Mouse (Mus musculus) gonadal fat pad, adult 2 months (tissue): ENCODE measurements around the gene Vmn1r63. TPM values are rescaled to one million over a fixed set of nuclear protein-coding genes. Genes with fewer than 3 reads are reported as not detected.
"Not testable (repeated sequence)": the region's sequence is repeated elsewhere in the genome, so short reads cannot be mapped to it uniquely, and the experiment has no call there.

Source experiments
- DNase-seq: peaks from one replicate; pipeline ENCODE4 v3.0.0-alpha.2; 2012; ENCODE audit warnings: low read depth
- polyA plus RNA-seq: library from polyadenylated mRNA; depleted of rRNA; stranded (reverse); fragments of >200 nt; gene quantifications from 2 replicates; pipeline ENCODE4 v1.2.3, GENCODE M21; 2012; rRNA removed

Vmn1r63 gene
- not detected in 2 replicates for polyA plus RNA-seq

DNA sequence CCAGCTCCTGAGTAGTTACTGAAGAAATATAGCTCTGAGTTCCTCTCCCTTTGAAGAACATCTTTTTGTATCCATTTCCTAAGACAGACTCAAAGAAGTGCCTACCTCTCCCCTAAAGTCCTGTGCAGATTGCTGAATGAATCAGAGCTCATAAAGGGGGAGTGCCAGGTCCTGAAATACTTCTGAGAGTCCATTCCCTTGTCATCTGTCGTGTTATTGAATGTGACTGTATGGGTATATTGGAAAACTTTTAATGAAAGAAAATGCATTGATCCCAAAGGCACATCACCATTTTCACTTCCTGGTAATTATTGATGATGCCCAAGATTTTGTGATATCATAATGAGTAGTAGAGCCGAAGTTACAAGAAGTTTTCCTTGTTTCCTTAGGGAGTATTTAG, at the start of gene Vmn1r63:
Gene Vmn1r63 (minus strand): TSS at position 101 of the 400 bp plus-strand sequence.
- DNase-seq, result not testable (repeated sequence)

Other genes starting within 250 kb of the Vmn1r63 start
- not detected in 2 replicates for gene Vmn1r61, start 192.2 kb downstream of the Vmn1r63 start, polyA plus RNA-seq
- gene Vmn1r62, start 131.8 kb downstream of the Vmn1r63 start, polyA plus RNA-seq, result not detected in 2 replicates
- not detected in 2 replicates for gene Vmn1r64, start 79.1 kb upstream of the Vmn1r63 start, polyA plus RNA-seq
- not detected in 2 replicates for gene Vmn1r65, start 205.6 kb upstream of the Vmn1r63 start, polyA plus RNA-seq
- not detected in 2 replicates for gene Nlrp4c, start 239.7 kb upstream of the Vmn1r63 start, polyA plus RNA-seq